Mouse (Mus musculus): ENCODE measurements around the gene Lrp2.

DNA sequence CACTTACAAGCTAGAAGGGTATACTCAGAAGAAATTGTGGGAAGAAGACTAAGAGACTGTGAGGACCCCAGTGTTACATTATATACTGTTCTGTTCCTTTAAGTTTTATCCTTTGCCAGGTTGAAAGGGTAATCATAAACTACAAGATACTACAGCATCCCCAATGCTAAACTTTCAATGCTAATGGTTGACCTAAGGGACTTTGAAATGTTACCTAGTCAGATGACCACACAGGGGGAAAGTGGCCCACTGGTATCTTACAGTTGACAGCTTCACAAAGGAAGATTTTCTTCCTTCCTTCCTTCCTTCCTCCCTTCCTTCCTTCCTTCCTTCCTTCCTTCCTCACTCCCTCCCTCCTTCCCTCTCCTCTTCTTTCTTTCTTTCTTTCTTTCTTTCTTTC lies 32.5 kb upstream of the Lrp2 start:
- TF ChIP-seq CTCF (IDR thresholded peaks at IDR 0.05): no peak
- no peak for TF ChIP-seq EP300 (IDR thresholded peaks at IDR 0.05)
